Mouse (Mus musculus) midbrain, postnatal 0 days (tissue): ENCODE measurements around the gene Dennd1a. TPM values are rescaled to one million over a fixed set of nuclear protein-coding genes. Genes with fewer than 3 reads are reported as not detected.

Experiments used
- ATAC-seq: fragments of 200-750 bp; cut with Nextera tagmentation; 2 replicates; pipeline ENCODE4 v1.8.0; 2017; ENCODE audit warnings: moderate number of reproducible peaks, mild to moderate bottlenecking, moderate TSS enrichment, moderate library complexity; ENCODE audit not compliant: low FRiP score
- DNase-seq: peaks from one replicate; pipeline ENCODE4 v3.0.0-alpha.2; 2015; ENCODE audit warnings: low spot score
- H3K27ac ChIP-seq: fragments of 300-500 bp; sonication (generic); 2 replicates; pipeline ENCODE4 v1.5.1; 2014; ENCODE audit warnings: low read depth, mild to moderate bottlenecking, low read length, mixed read lengths
- H3K27me3 ChIP-seq: fragments of 300-500 bp; sonication (generic); 2 replicates; pipeline ENCODE4 v1.6.1; 2014; ENCODE audit warnings: low read length, control low read depth, mixed read lengths; ENCODE audit not compliant: insufficient read depth
- H3K36me3 ChIP-seq: fragments of 300-500 bp; sonication (generic); 2 replicates; pipeline ENCODE4 v1.6.1; 2014; ENCODE audit warnings: low read length, control low read depth, mixed read lengths; ENCODE audit not compliant: insufficient read depth
- H3K4me1 ChIP-seq: fragments of 300-500 bp; sonication (generic); 2 replicates; pipeline ENCODE4 v1.6.1; 2014; ENCODE audit warnings: mild to moderate bottlenecking, control low read depth, antibody characterized with exemption, low read length, mixed read lengths; ENCODE audit not compliant: insufficient read depth
- H3K4me2 ChIP-seq: fragments of 300-500 bp; sonication (generic); 2 replicates; pipeline ENCODE4 v1.6.1; 2014; ENCODE audit warnings: low read depth, mild to moderate bottlenecking, low read length, mixed read lengths; ENCODE audit not compliant: poor library complexity, severe bottlenecking
- H3K4me3 ChIP-seq: fragments of 300-500 bp; sonication (generic); 2 replicates; pipeline ENCODE4 v1.5.1; 2014; ENCODE audit warnings: low read depth, mild to moderate bottlenecking, low read length, moderate library complexity
- H3K9ac ChIP-seq: fragments of 300-500 bp; sonication (generic); replicated peaks from 2 replicates; pipeline ENCODE4 v1.6.1; 2014; ENCODE audit warnings: mild to moderate bottlenecking, low read length, moderate library complexity, mixed read lengths; ENCODE audit not compliant: poor library complexity, severe bottlenecking
- H3K9me3 ChIP-seq: fragments of 300-500 bp; sonication (generic); 2 replicates; pipeline ENCODE4 v1.6.1; 2016; ENCODE audit warnings: low read length, control low read depth
- CTCF ChIP-seq: IDR thresholded peaks from 2 replicates; pipeline ENCODE4 v1.5.1; 2016; ENCODE audit warnings: antibody characterized with exemption, mild to moderate bottlenecking
- WGBS: fragments of 180-500 bp; shearing (Covaris S2); extraction: QIAGEN DNeasy Blood & Tissue Kit; methylation state at CpG from one replicate; pipeline ENCODE4 v1.1.7; 2014; 5-methylcytosine and 5-hydroxymethylcytosine counted together
- polyA plus RNA-seq: library from polyadenylated mRNA; unstranded; fragments of >200 nt; fragmentation: Nextera tagmentation; extraction: Ambion mirVana; gene quantifications from 2 replicates; pipeline ENCODE4 v1.2.1, GENCODE M21; 2015
- total RNA-seq: library from RNA; depleted of rRNA; stranded (reverse); fragments of >200 nt; gene quantifications from 2 replicates; pipeline ENCODE4 v1.2.3, GENCODE M21; 2014

Dennd1a gene
- total and polyA plus RNA-seq, 2 experiments from 2014 or later: 15.9 to 51.1 TPM

- 89% methylated on average over 11 of the region's 11 CpGs for WGBS
- H3K4me1 ChIP-seq: no peaks in the 10 kb centered on the region
- H3K27ac ChIP-seq: no peak overlapping the region
- H3K4me3 ChIP-seq: no peak overlapping the region
- H3K36me3 ChIP-seq: no peaks in the 10 kb centered on the region
- H3K9me3 ChIP-seq: no peaks in the 10 kb centered on the region
- ATAC-seq: no peak
- no peak overlapping the region for H3K4me2 ChIP-seq
- H3K9ac ChIP-seq: no peak overlapping the region
- no peak for TF ChIP-seq CTCF
- no peaks in the 10 kb centered on the region for H3K27me3 ChIP-seq
- no peak for DNase-seq
These were observed 31.9 kb upstream of the Dennd1a start for GRCm38 (mm10) chr2:38319086-38319485.

GRCm38 (mm10) chr2:38313399-38313798 is 26.2 kb upstream of the Dennd1a start:
- WGBS: 47% methylated on average over 3 of the region's 3 CpGs
- ATAC-seq (no peak), DNase-seq (no peak)
- no peak overlapping the region for H3K4me2 ChIP-seq
- H3K9ac ChIP-seq: no peak overlapping the region
- TF ChIP-seq CTCF: no peak
- H3K36me3 ChIP-seq: no peaks in the 10 kb centered on the region
- no peak overlapping the region for H3K27ac ChIP-seq
- H3K4me3 ChIP-seq: no peak overlapping the region
- H3K4me1 ChIP-seq: no peaks in the 10 kb centered on the region
- H3K27me3 ChIP-seq: no peaks in the 10 kb centered on the region
- no peaks in the 10 kb centered on the region for H3K9me3 ChIP-seq

- Histone ChIP-seq H3K36me3 (no peaks in the 10 kb centered on the region), H3K27me3 (no peaks in the 10 kb centered on the region), H3K4me3 (no peak overlapping the region), H3K9ac (no peak overlapping the region), H3K27ac (no peak overlapping the region), H3K4me1 (no peaks in the 10 kb centered on the region), H3K9me3 (no peaks in the 10 kb centered on the region), H3K4me2 (no peak overlapping the region)
- DNase-seq: no peak
- ATAC-seq: no peak
- WGBS: 37% methylated on average over 3 of the region's 3 CpGs
- TF ChIP-seq CTCF: no peak
These were observed 25.7 kb upstream of the Dennd1a start for GRCm38 (mm10) chr2:38312921-38313320.

- DNase-seq (no peak), ATAC-seq (no peak)
- TF ChIP-seq CTCF: no peak
- no peak overlapping the region for H3K27ac ChIP-seq
- H3K36me3 ChIP-seq: no peaks in the 10 kb centered on the region
- H3K4me3 ChIP-seq: no peak overlapping the region
- no peaks in the 10 kb centered on the region for H3K27me3 ChIP-seq
- no peaks in the 10 kb centered on the region for H3K4me1 ChIP-seq
- no peaks in the 10 kb centered on the region for H3K9me3 ChIP-seq
- 97% methylated on average over 1 of the region's 1 CpGs for WGBS
- H3K9ac ChIP-seq: no peak overlapping the region
- H3K4me2 ChIP-seq: no peak overlapping the region
These were observed 18.0 kb upstream of the Dennd1a start for GRCm38 (mm10) chr2:38305152-38305551.

GRCm38 (mm10) chr2:38300941-38301340 is 13.8 kb upstream of the Dennd1a start:
- no peak for DNase-seq
- Histone ChIP-seq H3K4me3 (no peak overlapping the region), H3K9me3 (no peaks in the 10 kb centered on the region), H3K4me1 (no peaks in the 10 kb centered on the region), H3K27me3 (no peaks in the 10 kb centered on the region), H3K4me2 (no peak overlapping the region), H3K9ac (no peak overlapping the region), H3K27ac (no peak overlapping the region), H3K36me3 (no peaks in the 10 kb centered on the region)
- WGBS: 94% methylated on average over 2 of the region's 2 CpGs
- ATAC-seq: no peak
- TF ChIP-seq CTCF: no peak

- Histone ChIP-seq H3K4me2 (no peak overlapping the region), H3K9ac (no peak overlapping the region), H3K27me3 (no peaks in the 10 kb centered on the region), H3K9me3 (no peaks in the 10 kb centered on the region), H3K36me3 (no peaks in the 10 kb centered on the region), H3K27ac (no peak overlapping the region), H3K4me1 (no peaks in the 10 kb centered on the region), H3K4me3 (no peak overlapping the region)
- 86% methylated on average over 4 of the region's 4 CpGs for WGBS
- no peak for TF ChIP-seq CTCF
- DNase-seq: no peak
- no peak for ATAC-seq
These were observed 8.7 kb upstream of the Dennd1a start for GRCm38 (mm10) chr2:38295939-38296338.

- WGBS: 98% methylated on average over 1 of the region's 1 CpGs
- H3K4me2 ChIP-seq: no peak overlapping the region
- H3K4me3 ChIP-seq: no peak overlapping the region
- no peaks in the 10 kb centered on the region for H3K4me1 ChIP-seq
- no peak for DNase-seq
- ATAC-seq: no peak
- H3K36me3 ChIP-seq: no peaks in the 10 kb centered on the region
- H3K27me3 ChIP-seq: no peaks in the 10 kb centered on the region
- no peak overlapping the region for H3K27ac ChIP-seq
- no peaks in the 10 kb centered on the region for H3K9me3 ChIP-seq
- no peak for TF ChIP-seq CTCF
- no peak overlapping the region for H3K9ac ChIP-seq
These were observed 4.3 kb upstream of the Dennd1a start for GRCm38 (mm10) chr2:38291526-38291925.
